Mouse (Mus musculus): Measurements from ENCODE around the gene Adora3. TPM values are rescaled to one million over a fixed set of nuclear protein-coding genes. Genes with fewer than 3 reads are reported as not detected.

The Adora3 gene
- polyA plus RNA-seq, 1 experiment from 2014 or later = not detected

- H3K4me1 ChIP-seq = no peaks in the 10 kb centered on the region
- 86% methylated on average over 3 of the region's 3 CpGs for WGBS
- no peaks in the 10 kb centered on the region for H3K27me3 ChIP-seq (ENCODE audit: low read depth, poor library complexity, severe bottlenecking)
- H3K27ac ChIP-seq (replicated peaks) = no peak overlapping the region
- H3K4me3 ChIP-seq = no peak overlapping the region
- H3K36me3 ChIP-seq = no peaks in the 10 kb centered on the region
- H3K9me3 ChIP-seq (replicated peaks) = no peaks in the 10 kb centered on the region
- no peak for DNase-seq (ENCODE audit: low spot score)
Observed at GRCm38 (mm10) chr3:105880419-105880818, 9.8 kb downstream of the Adora3 start.

GRCm38 (mm10) chr3:105882105-105882504 lies 11.4 kb downstream of the Adora3 start:
- Histone ChIP-seq H3K27ac (replicated peaks) (no peak overlapping the region), H3K4me1 (no peaks in the 10 kb centered on the region), H3K4me3 (no peak overlapping the region), H3K27me3 (ENCODE audit: low read depth, poor library complexity, severe bottlenecking) (no peaks in the 10 kb centered on the region), H3K36me3 (no peaks in the 10 kb centered on the region), H3K9me3 (replicated peaks) (no peaks in the 10 kb centered on the region)
- no peak for DNase-seq (ENCODE audit: low spot score)
- 89% methylated on average over 7 of the region's 7 CpGs for WGBS

GRCm38 (mm10) chr3:105883111-105883510 lies 12.5 kb downstream of the Adora3 start:
- Histone ChIP-seq H3K4me1 (no peaks in the 10 kb centered on the region), H3K27me3 (ENCODE audit: low read depth, poor library complexity, severe bottlenecking) (no peaks in the 10 kb centered on the region), H3K9me3 (replicated peaks) (no peaks in the 10 kb centered on the region), H3K27ac (replicated peaks) (no peak overlapping the region), H3K36me3 (no peaks in the 10 kb centered on the region), H3K4me3 (no peak overlapping the region)
- no peak for DNase-seq (ENCODE audit: low spot score)
- 87% methylated on average over 2 of the region's 2 CpGs for WGBS

GRCm38 (mm10) chr3:105888961-105889360 lies 18.3 kb downstream of the Adora3 start:
- WGBS = 76% methylated on average over 3 of the region's 3 CpGs
- no peaks in the 10 kb centered on the region for H3K9me3 ChIP-seq (replicated peaks)
- H3K36me3 ChIP-seq = no peaks in the 10 kb centered on the region
- H3K27ac ChIP-seq (replicated peaks) = no peak overlapping the region
- H3K4me3 ChIP-seq = no peak overlapping the region
- H3K27me3 ChIP-seq (ENCODE audit: low read depth, poor library complexity, severe bottlenecking) = no peaks in the 10 kb centered on the region
- no peak for DNase-seq (ENCODE audit: low spot score)
- H3K4me1 ChIP-seq = no peaks in the 10 kb centered on the region

- WGBS = 79% methylated on average over 4 of the region's 4 CpGs
- DNase-seq (ENCODE audit: low spot score) = no peak
Observed at GRCm38 (mm10) chr3:105890220-105890619, 19.6 kb downstream of the Adora3 start.

GRCm38 (mm10) chr3:105891141-105891540 lies 20.5 kb downstream of the Adora3 start:
- Histone ChIP-seq H3K4me1 (no peaks in the 10 kb centered on the region), H3K9me3 (replicated peaks) (no peaks in the 10 kb centered on the region), H3K27ac (replicated peaks) (no peak overlapping the region), H3K27me3 (ENCODE audit: low read depth, poor library complexity, severe bottlenecking) (no peaks in the 10 kb centered on the region), H3K36me3 (no peaks in the 10 kb centered on the region), H3K4me3 (no peak overlapping the region)
- WGBS = 87% methylated on average over 3 of the region's 3 CpGs
- no peak for DNase-seq (ENCODE audit: low spot score)

More at GRCm38 (mm10) chr3:105890220-105890619, 19.6 kb downstream of the Adora3 start:
- no peaks in the 10 kb centered on the region for H3K4me1 ChIP-seq
- H3K4me3 ChIP-seq = no peak overlapping the region
- no peak overlapping the region for H3K27ac ChIP-seq (replicated peaks)
- H3K27me3 ChIP-seq (ENCODE audit: low read depth, poor library complexity, severe bottlenecking) = no peaks in the 10 kb centered on the region
- H3K36me3 ChIP-seq = no peaks in the 10 kb centered on the region
- H3K9me3 ChIP-seq (replicated peaks) = no peaks in the 10 kb centered on the region

GRCm38 (mm10) chr3:105891760-105892571 lies 21.3 kb downstream of the Adora3 start:
- no peak overlapping the region for H3K27ac ChIP-seq (replicated peaks)
- H3K4me1 ChIP-seq = no peaks in the 10 kb centered on the region
- no peaks in the 10 kb centered on the region for H3K9me3 ChIP-seq (replicated peaks)
- H3K36me3 ChIP-seq = no peaks in the 10 kb centered on the region
- no peaks in the 10 kb centered on the region for H3K27me3 ChIP-seq (ENCODE audit: low read depth, poor library complexity, severe bottlenecking)
- 83% methylated on average over 10 of the region's 10 CpGs for WGBS
- H3K4me3 ChIP-seq = no peak overlapping the region
- DNase-seq (ENCODE audit: low spot score) = no peak

- Histone ChIP-seq H3K27ac (replicated peaks) (no peak overlapping the region), H3K4me3 (no peak overlapping the region), H3K4me1 (no peaks in the 10 kb centered on the region), H3K9me3 (replicated peaks) (no peaks in the 10 kb centered on the region), H3K36me3 (no peaks in the 10 kb centered on the region), H3K27me3 (ENCODE audit: low read depth, poor library complexity, severe bottlenecking) (no peaks in the 10 kb centered on the region)
- no peak for DNase-seq (ENCODE audit: low spot score)
- 87% methylated on average over 19 of the region's 19 CpGs for WGBS
Observed at GRCm38 (mm10) chr3:105892572-105893495, 22.2 kb downstream of the Adora3 start.

- Histone ChIP-seq H3K4me3 (no peak overlapping the region), H3K27ac (replicated peaks) (0 out of 2 replicates have a peak overlapping the region, but pooled peaks have one; percentile 13), H3K9me3 (replicated peaks) (no peaks in the 10 kb centered on the region), H3K36me3 (no peaks in the 10 kb centered on the region), H3K4me1 (no peaks in the 10 kb centered on the region), H3K27me3 (ENCODE audit: low read depth, poor library complexity, severe bottlenecking) (peaks cover 2% of the 10 kb centered on the region; the same call in 1 of the 2 replicates)
- no peak for DNase-seq (ENCODE audit: low spot score)
- WGBS = 71% methylated on average over 6 of the region's 6 CpGs
Observed at GRCm38 (mm10) chr3:105893941-105894391, 23.3 kb downstream of the Adora3 start.

- Histone ChIP-seq H3K4me1 (no peaks in the 10 kb centered on the region), H3K27me3 (ENCODE audit: low read depth, poor library complexity, severe bottlenecking) (peaks cover 5% of the 10 kb centered on the region; the same call in 1 of the 2 replicates), H3K36me3 (no peaks in the 10 kb centered on the region), H3K9me3 (replicated peaks) (no peaks in the 10 kb centered on the region), H3K27ac (replicated peaks) (no peak overlapping the region), H3K4me3 (no peak overlapping the region)
- no peak for DNase-seq (ENCODE audit: low spot score)
- 90% methylated on average over 23 of the region's 23 CpGs for WGBS
Observed at GRCm38 (mm10) chr3:105894601-105895592, 24.2 kb downstream of the Adora3 start.

GRCm38 (mm10) chr3:105896811-105897210 lies 26.2 kb downstream of the Adora3 start:
- no peak for DNase-seq (ENCODE audit: low spot score)
- no peak overlapping the region for H3K4me3 ChIP-seq
- H3K36me3 ChIP-seq = no peaks in the 10 kb centered on the region
- 87% methylated on average over 3 of the region's 3 CpGs for WGBS
- no peaks in the 10 kb centered on the region for H3K4me1 ChIP-seq
- H3K27ac ChIP-seq (replicated peaks) = no peak overlapping the region
- peaks cover 5% of the 10 kb centered on the region; the same call in 1 of the 2 replicates for H3K27me3 ChIP-seq (ENCODE audit: low read depth, poor library complexity, severe bottlenecking)
- no peaks in the 10 kb centered on the region for H3K9me3 ChIP-seq (replicated peaks)

- H3K27ac ChIP-seq (replicated peaks) = no peak overlapping the region
- H3K27me3 ChIP-seq (ENCODE audit: low read depth, poor library complexity, severe bottlenecking) = peaks cover 5% of the 10 kb centered on the region; the same call in 1 of the 2 replicates
- no peaks in the 10 kb centered on the region for H3K4me1 ChIP-seq
- H3K9me3 ChIP-seq (replicated peaks) = no peaks in the 10 kb centered on the region
- no peak overlapping the region for H3K4me3 ChIP-seq
- DNase-seq (ENCODE audit: low spot score) = no peak
- WGBS = 86% methylated on average over 2 of the region's 2 CpGs
- no peaks in the 10 kb centered on the region for H3K36me3 ChIP-seq
Observed at GRCm38 (mm10) chr3:105898325-105898724, 27.7 kb downstream of the Adora3 start.
